Mouse (Mus musculus) heart, postnatal 0 days (tissue): ENCODE results near the gene Numa1.

Experiments
- CTCF ChIP-seq: IDR thresholded peaks from 2 replicates; pipeline ENCODE4 v1.5.1; 2016; ENCODE audit warnings: antibody characterized with exemption, control low read depth, low read depth
- EP300 ChIP-seq: IDR thresholded peaks from 2 replicates; pipeline ENCODE4 v1.6.1; 2016; ENCODE audit warnings: antibody characterized with exemption, low read depth

- TF ChIP-seq EP300 (no peak), CTCF (peak; percentile 30)
Observed at GRCm38 (mm10) chr7:102034904-102035303, 101.0 kb downstream of the Numa1 start.
